Mouse (Mus musculus): ENCODE measurements around the gene Gadd45g. TPM values are rescaled to one million over a fixed set of nuclear protein-coding genes. Genes with fewer than 3 reads are reported as not detected.
A peak's percentile ranks its signal among the peaks of the same experiment; 100 is the strongest.
"Not testable (repeated sequence)": the region's sequence is repeated elsewhere in the genome, so short reads cannot be mapped to it uniquely, and the experiment has no call there.

Gadd45g gene
- total RNA-seq, 2 experiments from 2014 or later = 15.3 to 17.4 TPM

DNA sequence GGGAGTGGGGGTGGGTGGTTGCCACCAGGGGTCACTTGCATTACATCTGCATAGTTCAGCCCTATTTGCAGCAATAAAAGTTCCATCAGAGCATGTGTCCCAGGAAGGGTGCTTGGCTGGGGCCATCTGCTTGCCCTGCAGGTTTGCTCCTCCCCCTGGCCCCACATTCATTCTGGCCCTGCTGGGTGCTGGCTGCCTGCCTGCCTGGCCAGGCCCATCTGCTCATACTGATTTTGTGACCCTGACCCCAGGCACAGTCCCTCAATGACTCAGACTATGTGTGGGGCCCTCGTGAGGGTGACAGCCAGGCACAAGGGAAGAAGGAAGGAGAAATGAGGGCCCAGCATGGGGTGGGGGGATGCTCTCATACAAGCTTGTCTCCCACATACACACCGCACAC is 12.9 kb upstream of the Gadd45g start:
- DNase-seq = no peak

- DNase-seq = not testable (repeated sequence)
Measured at GRCm38 (mm10) chr13:51834024-51834423, 12.5 kb upstream of the Gadd45g start.

GRCm38 (mm10) chr13:51834520-51834919 is 12.0 kb upstream of the Gadd45g start:
- no peak for DNase-seq

GRCm38 (mm10) chr13:51835208-51835607 is 11.3 kb upstream of the Gadd45g start:
- not testable (repeated sequence) for DNase-seq

DNA sequence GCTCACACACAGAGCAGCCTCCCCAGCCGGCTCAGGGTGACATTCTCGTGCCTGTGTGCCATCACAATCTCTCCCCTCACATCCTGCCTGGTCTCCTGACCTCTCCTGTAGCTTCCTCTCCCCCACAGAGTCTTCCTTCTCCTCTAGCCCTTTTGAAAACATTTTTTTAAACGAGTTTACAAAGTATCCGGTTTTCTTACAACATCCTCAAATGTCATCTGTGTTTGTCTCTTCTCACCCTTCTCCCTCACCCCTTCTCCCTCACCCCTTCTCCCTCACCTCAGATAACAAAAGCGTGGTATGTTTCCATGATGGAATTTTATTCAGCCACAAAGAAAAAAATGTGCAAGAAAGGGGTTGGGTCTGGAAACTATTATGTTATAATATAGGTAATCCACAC is 9.1 kb upstream of the Gadd45g start:
- no peak for DNase-seq

DNA sequence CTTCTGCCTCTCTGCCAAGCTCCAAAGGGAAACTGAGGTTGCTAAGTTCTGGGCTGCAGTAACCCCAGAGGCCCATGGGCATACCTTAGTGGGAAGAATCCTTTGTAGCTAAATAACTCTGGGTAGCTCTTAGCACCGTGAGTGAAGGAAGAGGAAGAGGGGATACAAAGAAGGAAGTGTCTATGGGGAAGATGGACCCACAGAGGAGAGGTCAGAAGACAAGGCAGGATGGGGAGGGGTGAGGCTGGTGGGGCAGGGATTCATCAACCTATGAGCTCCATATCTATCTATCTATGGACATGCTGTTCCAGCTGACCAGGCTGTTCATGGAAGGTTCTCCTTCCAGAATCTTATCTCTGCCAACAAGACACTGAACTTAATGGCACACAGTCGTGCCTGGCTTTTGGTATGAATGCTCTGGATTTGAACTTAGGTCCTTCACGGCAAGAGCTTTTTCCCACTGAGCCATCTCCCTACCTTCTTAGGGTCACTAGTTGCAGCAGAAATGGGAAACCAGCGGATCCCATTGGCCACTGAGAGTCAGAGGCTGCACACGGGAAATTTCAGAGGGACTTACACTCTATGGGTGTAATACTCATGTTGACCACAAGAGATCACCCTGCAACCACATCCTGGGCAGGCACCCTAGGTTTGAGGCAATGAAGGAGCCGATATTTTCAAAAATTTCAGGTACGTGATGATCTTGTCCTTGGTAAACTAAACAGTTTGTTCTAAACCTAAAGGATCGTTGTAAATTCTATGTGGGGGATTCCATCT is 7.0 kb upstream of the Gadd45g start:
- DNase-seq = no peak

DNA sequence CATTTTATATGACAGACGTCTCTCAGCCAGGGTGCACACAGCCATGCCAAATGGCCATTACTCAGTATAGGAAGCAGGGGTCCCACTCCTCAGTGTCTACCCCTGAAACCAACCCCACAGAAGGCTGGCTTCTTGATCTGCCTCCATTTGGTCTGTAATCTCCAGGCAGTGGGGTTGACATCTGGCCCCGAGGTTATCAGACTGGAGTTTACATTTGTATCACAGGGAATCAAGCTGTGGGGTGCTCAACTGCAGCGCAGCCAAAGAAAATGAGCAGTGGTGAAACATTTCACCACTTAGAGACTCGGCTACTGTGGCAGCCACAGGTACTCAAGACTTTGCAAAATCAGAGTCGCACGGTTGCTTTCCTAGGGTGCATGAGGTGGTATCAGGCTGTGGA is 5.8 kb upstream of the Gadd45g start:
- no peak for DNase-seq

DNA sequence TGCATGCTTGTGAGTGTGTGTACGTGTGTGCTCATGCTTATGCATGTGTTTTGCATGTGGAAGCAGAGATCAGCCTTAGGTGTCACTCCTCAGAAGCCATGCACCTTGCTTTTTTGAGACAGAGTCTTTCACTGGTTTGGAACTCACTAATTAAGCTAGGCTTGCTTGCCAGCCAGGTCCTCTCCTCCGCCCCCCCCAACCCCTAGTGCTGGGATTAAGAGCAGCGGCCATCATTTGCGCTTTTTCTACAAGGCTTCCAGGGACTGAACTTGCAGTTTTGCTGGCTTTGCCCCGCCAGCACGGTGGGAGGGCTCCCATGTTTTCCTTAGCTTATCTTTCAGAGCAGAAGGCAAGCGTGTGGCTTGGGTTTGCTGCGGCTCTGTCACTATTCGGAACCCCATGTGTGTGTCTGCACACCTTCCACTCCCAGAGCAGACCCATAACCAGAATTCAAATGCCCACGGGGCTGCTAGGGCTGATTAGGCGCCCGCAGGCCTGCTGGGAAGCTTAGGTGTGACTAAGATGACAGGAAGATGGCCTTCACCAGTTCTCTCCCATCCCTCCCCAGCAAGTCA is 4.8 kb upstream of the Gadd45g start:
- no peak for DNase-seq

- no peak for DNase-seq
Measured at GRCm38 (mm10) chr13:51842191-51842590, 4.3 kb upstream of the Gadd45g start.

GRCm38 (mm10) chr13:51842773-51843172 is 3.7 kb upstream of the Gadd45g start:
- no peak for DNase-seq

DNA sequence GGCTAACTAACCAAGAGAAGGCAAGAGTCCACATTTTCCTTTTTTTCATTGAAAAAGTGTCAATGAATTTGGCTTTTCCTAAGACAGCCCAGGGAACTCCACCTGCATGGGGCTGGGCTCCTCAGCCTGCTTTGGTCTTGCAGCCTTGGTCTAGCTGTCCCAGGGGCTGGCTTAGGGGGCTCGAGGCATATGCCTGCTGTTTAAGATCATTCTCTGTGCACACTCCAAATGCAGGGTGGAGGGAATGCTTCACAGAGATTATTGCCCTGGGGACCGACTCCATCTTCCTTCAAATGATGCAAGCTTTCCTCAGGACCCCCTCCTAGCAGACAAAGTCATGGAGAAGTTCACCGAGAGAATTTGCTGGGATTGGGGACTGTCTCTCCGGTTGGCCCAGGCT is 3.2 kb upstream of the Gadd45g start:
- no peak for DNase-seq

- no peak for DNase-seq
Measured at GRCm38 (mm10) chr13:51844118-51844517, 2.4 kb upstream of the Gadd45g start.

DNA sequence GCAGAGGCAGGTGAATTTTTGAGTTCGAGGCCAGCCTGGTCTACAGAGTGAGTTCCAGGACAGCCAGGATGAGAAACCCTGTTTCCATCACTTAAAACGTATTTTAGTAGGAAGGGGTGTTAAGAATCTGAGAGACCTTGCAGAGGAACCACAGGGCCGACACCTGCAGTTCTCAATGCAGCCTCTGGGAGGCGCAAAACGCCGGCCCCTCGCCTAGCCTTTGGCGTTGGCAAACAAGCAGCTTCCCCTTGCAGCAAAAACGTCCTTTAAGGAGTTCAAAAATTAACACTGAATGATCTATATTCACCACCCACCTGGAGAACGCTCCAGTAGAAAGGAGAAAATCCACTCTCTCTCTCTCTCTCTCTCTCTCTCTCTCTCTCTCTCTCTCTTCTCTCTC is 1.8 kb upstream of the Gadd45g start:
- DNase-seq = peak; percentile 73

DNA sequence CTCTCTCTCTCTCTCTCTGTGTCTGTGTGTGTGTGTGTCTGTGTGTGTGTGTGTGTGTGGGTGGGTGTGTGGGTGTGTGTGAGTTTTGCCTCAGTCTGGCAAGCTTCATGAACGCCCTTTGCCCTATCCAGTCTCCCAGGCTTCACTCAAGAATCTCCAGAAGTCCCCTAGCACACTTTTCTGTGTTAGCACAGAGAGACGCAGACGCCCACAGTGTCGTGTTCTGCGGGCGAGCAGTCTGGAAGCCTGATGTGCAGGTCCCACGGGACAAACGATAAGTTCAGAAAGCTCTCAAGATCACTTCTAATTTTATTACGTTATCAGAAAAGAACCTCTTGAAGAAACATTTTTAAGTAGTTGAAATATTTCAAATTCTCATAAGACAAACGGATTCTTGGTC is 1.4 kb upstream of the Gadd45g start:
- DNase-seq = no peak

GRCm38 (mm10) chr13:51845591-51846191 is 787 bp upstream of the Gadd45g start:
- DNase-seq = peak; percentile 85

DNA sequence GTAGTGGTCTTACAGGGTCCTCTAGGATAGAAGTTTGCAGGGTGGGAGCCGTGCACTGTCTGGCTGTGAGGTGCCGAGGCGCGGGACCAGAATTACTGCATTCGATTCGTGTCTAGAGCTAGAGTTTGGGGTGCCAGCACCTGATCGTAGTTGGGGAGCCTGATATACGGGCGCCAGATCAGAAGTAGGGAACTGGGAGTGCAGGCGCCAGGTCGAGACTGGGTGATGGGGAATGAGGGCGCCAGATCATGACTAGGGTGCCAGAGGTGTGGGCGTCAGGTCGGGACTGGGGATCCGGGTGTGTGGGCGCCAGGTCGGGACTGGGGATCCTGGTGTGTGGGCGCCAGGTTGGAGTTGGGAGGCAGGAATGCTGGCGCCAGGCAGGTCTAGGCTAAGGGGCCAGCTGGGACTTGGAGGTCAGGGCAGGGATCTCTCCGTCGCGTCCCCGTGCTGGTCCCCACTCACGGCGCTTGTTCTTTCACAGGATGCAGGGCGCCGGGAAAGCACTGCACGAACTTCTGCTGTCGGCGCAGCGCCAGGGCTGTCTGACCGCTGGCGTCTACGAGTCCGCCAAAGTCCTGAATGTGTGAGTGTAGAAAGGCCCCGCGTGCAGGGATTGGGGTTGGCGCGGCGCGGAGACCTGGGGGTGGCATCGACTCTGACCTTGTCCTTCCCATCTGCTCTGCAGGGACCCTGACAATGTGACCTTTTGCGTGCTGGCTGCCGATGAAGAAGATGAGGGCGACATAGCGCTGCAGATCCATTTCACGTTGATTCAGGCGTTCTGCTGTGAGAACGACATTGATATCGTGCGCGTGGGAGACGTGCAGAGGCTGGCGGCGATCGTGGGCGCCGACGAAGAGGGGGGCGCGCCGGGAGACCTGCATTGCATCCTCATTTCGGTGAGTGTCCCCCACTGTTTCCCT is 653 bp downstream of the Gadd45g start:
- peak; percentile 75 for DNase-seq

DNA sequence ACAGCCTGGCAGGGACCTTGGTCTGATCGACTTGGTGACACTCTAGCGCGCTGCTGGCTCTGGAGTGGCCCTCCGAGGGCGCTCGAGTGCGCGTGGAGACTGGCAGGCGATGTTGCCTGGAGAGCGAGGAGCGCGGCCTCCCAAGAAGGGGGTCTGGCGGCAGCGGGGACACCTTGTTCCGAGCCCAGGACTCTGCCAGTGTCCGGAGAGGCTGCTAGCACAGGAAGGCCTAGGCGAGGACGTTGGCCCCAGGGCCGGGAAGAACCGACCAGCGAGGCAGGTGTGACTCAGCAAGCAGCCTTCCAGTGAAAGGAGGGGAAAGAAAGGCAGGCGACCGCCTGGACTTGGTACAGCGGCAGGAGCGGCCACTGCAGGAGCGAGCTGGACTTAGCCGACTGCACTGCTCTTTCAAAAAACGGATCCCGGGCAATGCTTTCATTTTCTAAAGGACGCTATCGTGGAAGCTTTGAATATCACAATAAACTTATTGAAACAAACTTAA is 1.6 kb downstream of the Gadd45g start:
- peak; percentile 84 for DNase-seq

DNA sequence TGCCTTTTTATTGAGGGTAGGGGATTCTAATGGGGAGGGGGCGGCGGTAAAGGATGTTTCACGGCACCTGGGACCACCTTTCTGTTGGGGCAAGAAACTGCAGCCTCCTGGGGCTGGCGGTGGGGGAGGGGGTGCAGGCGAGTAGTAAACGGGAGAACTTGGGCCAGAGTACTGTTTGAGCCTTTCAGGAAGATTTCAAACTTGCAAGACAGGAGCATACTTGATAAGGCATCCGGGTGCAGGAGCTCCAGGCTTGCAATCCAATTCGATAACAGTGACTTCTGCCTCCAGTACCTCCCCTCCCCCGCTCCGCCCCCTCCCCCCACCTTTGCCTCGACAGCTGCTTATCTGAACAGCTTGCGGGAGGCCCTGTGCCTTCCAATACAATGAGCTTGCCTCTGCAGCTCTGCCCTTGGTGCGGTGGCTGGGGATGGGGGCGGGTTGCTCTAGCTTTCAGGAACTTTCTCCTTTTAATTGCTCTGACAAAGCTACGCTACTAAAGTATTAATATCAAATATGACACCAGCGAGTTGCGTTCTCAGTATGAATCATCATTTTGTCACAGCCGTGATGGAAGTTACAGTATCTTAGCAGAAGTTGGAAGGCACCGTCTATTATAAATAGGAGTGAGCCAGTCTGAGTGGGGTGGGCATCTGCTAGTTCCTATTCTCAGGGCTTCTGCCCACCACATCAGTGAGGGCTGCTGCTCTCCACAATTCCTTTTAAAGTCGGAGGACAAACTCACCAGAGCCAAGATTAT is 2.2 kb downstream of the Gadd45g start:
- DNase-seq = peak; percentile 29

DNA sequence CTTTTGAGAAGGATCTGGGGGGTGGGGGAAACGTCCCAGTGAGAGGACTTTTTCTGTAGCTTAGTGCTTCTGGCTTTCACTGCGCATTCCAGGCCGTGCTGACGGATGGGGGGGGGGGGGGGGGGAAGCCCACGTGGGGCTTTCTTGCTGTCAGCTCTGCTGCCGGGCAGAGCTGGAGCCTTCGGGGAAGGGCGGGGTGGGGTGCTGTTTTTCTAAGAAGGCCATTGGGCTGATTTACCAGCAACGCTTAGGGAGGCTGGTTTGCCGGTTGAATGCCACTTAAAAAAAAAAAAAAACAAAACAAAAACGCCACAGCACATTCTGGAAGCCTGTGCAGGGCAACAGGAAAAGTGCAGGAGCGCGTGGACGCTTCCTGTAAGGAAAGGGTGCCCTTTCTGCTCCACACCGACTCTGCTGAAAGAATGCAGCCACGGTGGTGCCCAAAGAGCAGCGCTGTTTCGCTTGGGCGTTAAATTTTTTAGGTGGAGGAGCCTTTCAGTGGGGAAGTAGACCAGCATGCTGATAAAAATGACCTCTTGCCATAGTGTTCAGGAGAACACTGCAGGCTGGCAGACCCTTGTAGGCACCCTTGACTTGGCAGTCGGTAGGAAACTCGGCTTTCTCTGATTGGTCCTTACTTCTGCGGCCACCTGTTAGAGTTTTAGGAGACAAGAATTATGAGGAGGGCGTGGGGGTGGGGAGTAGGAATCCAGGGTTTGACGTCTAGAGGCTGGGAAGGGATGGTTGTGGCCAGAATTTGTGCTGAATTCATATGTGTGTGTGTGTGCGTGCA is 3.0 kb downstream of the Gadd45g start:
- peak; percentile 60 for DNase-seq

- no peak for DNase-seq
Measured at GRCm38 (mm10) chr13:51850565-51850964, 4.1 kb downstream of the Gadd45g start.

Measured in gastrocnemius, postnatal 25 days (tissue).